Mouse (Mus musculus) cerebellum, adult 9-11 months (tissue): Measurements from ENCODE around the gene Gm10959.
"Not testable (repeated sequence)": the region's sequence is repeated elsewhere in the genome, so short reads cannot be mapped to it uniquely, and the experiment has no call there.

Experiments
- DNase-seq: peaks from one replicate; pipeline ENCODE4 v3.0.0; 2022

The Gm10959 gene

DNA sequence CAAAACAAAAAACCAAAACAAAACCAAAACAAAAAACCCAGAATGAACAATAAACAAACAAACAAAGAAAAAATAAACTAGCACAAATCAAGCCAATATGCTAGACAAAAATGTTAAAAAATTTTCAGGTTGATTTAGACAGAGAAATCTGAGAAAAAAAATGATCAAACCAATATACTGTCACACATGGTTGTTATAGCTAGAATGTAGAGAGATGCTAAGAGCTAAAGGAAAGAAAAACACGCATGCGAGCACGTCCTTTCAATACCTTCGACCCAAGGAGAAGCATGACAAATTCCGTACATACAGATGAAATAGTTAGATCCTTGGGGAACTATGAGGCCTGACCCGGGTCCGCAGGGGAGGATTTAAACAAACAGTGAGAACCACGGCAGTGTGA is at the start of gene Gm10959:
Gene Gm10959, minus strand, starts transcription at position 101 of the 400 bp plus-strand sequence.
- DNase-seq: no peak

DNA sequence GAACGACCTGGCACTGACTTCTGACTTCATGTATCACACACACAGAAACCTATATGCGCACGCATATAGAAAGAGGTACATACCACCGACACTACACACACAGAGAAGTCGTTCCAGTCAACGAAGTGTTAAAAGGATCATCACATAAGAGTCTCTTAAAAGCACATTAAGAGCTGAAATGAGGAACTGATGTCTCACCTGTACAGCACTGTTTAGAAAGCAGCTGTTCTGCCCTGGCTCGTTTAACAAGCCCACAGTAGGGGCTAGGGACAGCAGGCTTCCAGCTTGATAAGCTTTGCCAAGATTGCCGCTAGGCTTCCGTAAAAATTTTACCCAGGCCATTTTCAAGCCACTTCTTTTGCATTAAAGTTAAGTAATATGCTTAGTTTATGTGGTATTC is 49.2 kb upstream of the Gm10959 start:
- DNase-seq: no peak

DNA sequence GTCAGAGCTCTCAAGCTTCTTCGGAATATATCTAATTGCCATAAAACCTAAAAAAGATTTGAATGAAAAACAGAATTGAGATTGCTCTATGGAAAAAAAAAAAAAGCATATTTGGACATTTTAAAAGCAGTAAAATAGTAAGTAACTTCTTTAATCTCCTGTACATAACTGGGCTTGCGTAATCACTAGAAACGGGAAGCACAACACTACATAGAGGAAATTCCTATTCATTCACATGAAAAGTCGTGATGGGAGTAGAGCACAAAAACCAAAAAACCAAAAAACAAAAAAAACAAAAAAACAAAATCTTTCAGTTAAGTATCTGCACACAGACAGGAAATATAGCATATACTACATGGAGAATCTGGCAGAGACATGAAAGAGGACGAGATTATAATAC is 45.1 kb upstream of the Gm10959 start:
- no peak for DNase-seq

DNA sequence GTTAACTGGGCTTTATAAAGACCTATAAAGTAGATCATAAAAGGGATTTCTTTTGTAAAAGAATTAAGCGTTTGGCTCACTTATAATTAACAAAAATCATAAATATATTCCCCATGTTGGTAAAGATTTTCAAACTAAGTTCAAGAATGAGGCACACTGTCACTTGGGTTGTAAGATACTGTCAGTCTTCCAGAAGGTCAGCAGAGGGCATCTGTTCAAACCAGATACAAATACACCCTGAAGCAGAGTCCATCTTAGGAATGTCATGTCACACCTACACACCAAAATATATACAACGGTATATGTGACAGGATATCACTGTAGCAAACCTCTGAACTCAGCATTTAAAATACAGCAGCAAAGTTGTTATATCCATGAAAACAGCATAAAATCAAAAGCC is 31.0 kb upstream of the Gm10959 start:
- no peak for DNase-seq

DNA sequence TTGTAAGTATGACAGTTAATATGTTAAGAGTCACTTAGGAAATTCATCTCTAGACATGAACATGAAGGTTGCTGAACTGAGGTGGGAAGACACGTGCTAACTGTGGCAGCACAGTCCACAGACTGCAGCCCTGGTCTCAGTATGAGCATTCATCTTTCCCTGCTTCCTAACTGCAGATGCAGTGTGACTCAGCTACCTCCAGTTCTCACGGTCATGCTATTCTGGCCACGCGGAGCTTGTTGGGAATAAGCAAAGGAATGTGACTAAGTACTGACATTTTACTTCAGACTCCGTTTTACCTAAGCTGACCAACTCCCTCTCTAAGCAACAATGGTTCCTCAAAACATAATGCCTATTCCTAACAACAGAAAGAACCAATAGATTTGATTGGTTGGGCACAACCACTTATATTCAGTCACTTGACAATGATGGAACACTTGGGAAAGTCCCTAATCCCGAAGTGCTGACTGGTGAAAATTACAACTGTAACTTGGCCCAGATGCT is 24.3 kb upstream of the Gm10959 start:
- no peak for DNase-seq

DNA sequence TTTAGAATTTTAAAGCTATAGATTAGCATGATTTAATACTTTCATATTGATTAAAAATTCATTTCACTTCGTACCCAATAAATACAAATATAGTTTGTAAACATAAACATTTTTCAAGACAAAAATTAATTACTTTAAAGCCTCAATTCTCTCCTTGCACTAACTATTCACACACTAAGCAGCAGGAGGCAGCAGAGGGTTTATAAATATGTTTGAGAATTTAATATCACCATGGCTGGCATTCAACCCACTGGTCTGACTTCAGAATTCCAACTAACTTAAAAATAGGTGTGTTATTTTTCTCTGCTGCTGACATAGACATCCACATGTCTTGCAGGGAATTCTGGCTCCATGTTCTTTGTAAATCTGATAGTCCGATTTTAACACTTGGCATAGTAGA is 20.1 kb upstream of the Gm10959 start:
- DNase-seq: no peak

DNA sequence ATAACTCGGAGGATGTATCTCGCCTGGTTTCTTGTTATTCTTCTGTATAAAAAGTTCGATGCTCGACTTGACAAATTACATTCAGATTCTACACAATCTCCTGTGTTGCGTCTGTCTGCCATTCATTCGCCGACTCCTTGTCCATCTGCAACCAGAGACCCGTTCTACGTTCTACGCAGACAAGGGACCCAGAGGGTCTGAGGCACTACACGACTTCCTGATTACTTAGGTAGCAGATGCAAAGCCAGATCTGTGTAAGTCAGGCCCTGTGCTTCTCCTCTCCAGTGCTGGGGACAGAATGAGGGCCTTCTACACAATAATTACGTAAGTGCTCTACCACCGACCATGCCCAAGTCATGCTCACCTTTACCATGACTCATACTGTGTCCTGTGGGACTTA is 18.0 kb upstream of the Gm10959 start:
- DNase-seq: not testable (repeated sequence)

DNA sequence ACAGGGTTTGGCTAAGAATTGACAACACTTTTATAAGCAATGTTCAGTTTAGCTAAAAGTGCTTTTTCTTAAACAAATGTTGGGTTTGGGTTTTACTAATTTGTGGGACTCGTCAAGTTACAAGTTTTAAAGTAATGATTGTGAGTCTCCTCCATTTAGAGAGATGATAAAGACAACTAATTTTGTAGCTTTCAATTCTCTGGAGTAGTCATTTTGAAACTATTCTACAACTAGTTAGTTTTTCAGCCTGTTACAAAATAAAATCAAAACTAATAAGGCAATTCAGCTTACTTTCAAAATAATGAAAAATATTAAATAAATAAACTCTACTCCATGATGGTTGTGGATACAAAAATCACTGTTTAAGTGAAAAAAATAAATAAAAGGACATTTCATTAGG is 13.3 kb upstream of the Gm10959 start:
- DNase-seq: no peak

DNA sequence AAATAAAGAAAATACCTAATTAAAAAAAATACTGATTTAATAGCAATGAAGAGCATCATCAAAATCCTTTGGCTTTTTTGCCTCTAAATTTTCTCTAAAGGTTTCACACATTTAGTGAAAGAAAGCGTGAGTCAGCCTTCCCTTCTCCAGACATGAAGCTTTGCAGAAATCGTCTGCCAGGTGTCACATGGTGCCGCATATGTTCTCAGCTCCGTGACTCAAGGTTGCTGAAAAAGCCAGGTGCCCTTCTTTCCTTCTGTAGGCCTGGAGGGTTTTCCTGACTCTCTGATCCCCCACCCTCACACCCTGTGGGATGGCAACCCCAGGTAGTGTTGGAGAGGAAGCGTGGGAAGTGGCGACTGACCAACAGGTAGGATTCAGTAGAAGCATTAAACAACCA is 10.6 kb upstream of the Gm10959 start:
- no peak for DNase-seq

DNA sequence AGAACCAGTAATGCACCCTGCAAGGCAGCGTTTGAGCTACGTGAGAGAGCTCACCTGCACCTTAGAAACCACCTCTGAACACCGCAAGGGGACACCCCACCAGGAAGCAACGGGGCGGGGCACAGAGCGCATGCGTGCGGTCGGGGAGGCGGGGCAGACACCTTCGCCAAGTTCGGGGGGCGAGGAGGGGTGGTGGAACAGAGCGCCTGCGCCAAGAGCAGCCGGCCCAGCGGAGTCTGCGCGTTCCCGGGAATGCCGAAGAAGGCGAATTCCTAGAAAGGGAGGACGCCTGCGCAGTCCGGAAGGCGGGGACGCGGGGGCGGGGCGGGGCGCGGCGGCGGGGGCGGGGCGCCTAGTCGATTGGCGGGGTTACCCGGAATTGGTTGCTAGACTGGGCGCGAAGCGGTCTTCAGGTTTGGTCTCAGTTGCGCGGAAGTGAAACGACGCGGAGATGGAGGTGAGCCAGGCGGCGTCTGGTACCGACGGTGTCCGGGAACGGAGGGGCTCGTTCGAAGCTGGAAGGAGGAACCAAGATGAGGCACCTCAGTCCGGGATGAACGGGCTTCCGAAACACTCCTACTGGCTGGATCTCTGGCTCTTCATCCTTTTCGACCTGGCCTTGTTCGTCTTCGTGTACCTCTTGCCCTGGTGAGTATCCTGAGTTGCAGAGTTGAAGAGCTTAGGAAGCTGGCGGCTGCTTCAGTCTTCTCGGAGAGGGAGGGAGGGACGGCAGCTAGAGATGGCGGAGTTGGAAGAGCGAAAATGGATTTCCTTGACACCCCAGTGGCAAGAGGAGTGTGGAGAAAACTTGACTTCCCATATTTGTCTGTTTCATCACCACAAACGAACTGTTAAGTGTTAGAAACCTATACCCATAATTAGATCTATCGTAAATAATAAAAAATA is 5.1 kb upstream of the Gm10959 start, which contains the start of gene 1810037I17Rik:
Gene 1810037I17Rik, plus strand, starts transcription at position 195 of the 906 bp plus-strand sequence.
- peak; percentile 97 for DNase-seq

DNA sequence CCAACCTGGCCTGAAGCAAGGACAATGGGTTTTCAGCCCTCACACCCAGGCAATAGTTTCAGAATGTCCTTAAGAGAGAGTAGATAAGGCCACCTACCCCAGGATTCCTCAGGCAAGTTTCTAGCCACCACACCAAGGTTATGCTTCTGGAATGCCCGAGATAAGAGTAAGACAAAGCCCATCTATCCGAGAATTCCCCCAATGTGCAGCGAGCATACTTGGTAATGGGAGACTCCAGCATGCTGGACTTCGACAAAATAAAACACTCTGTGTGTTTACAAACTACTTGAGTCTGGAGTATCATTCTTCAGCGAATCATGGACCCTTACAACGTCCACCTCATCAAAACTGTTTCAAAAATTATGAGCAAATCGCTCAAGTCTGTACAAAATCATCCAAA is 4.0 kb upstream of the Gm10959 start:
- DNase-seq: peak; percentile 15

DNA sequence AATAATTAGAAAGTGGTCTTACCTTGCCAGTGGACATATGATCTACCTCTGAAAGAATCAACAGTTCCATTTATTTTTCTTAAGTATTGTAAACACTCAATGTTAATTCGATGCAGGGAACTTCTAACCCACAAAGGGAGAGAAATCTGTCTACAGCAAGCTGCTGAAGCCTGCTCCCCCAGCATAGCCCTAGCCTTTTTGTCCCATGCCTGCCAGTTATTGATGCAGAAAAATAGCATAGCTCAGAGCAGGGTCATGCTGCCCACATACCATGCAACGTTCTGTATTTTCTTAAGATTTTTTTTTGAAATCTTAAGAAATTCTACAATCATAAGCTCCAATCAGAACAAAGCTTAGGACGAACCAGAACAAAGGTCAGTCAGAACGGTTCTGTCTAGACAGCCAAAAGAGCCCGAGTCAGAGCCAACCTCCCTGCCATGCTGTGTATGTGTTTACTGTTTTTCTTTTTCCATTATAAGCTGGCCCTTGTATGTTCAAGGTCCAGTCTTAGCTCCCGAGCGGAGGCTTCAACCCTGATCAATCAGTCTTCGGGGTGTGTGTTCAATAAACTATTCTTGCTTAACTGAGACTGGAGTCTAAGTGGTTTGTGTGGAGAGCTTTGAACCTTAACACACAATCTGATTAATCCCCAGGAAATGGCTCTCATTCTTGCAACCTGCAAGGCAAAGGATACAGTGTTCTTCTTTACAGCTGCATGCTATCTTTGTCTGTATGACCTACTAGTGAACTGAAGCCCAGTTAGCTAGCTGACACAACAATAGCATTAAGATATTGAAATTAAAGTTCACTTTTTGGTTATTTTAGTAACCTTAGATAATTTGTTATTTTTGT is 2.7 kb upstream of the Gm10959 start:
- no peak for DNase-seq

DNA sequence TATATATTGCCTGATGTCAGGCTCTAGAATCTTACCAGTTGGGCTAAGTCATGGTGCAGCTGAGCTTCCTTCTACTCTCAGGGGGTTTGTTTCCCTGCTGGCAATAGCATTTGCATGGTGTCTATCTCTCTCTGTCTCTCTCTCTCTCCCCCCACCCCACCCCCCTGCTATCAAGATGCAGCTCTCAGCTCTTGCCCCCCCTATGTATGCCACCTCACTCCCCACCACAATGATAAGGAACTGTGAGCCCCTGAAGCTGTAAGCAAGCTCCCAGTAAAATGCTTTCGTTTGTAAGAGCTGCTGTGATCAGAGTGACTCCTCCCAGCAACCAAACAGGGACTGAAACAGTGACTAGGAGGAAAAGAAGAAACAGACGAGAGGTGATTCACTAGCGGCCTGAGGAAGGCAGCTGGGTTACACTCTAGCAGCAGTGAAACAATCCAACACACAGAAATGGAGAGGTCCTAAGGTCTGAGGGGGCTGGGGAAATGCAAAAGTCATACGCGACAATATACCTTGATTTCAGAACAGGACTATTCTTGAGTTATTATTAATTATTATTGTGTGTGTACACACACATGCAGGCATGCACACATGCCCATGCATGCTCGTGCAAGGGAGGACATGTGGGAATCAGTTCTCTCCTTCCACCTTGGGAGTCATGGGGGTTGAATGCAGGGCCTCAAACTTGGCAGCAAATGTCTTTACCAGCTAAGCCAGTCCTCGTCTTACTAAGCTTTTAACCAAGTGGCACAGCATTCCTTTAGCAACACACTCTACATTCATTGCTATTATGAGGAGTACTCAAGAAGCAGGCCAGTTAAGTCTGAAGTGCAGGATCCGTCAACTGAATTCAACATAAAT is 1.6 kb upstream of the Gm10959 start:
- no peak for DNase-seq

DNA sequence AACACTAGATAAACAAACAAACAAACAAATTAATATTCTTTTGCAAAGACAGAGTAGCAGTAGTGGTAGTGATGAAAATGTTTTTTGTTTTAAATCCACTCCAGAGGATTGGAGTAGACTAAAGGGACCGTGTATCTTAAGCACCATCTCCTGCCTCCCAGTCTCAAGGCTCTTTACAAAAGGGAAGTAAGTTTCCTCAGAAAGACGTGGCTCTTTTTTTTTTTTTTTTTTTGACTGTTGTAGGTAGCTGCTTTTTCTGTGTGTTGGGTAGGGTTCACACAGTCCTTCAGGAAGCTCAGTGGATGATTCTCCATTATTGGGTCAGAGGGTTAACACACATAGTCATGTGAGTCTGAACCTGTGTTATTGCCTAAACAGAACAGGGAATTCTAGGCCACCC is 488 bp downstream of the Gm10959 start:
- no peak for DNase-seq

DNA sequence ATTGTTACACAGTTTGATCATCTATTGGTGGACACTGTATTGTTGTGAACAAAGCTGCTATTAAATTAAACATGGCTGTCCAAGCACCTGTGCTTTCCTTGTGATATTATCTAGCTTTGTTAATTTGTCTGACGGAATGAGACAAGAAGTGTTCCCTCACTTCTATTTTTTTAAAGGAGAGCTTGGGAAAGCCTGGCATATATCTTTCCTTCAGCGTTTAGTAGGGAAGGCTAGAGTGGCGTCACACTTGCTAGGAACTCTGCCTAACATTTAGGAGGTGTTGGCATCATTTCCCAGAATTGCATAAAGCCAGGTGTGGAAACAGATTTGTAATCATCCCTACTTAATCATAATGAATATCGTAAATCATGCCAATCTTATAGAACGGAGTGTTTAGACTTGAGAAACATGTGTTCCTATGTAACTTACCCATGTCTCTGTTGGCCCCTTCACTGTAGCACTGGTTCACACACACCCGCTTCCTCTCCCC is 2.9 kb downstream of the Gm10959 start:
- DNase-seq: no peak

DNA sequence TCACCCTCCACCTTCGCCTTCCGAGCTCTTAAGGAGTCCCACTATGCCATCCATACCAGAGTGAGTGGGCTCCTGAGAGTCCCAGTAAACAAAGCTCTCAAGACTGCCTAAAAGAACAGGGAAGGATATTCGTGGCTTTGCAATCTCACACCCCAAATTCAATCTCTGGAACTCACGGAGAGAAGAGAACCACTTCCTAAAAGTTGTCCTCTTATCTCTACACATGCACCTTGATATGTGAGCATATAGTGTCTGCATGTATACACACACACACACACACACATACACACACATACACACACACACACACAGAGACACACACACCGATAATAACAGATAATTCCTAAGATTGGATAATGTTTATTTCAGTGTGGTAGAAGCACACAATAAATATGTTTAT is 3.7 kb downstream of the Gm10959 start:
- DNase-seq: no peak

DNA sequence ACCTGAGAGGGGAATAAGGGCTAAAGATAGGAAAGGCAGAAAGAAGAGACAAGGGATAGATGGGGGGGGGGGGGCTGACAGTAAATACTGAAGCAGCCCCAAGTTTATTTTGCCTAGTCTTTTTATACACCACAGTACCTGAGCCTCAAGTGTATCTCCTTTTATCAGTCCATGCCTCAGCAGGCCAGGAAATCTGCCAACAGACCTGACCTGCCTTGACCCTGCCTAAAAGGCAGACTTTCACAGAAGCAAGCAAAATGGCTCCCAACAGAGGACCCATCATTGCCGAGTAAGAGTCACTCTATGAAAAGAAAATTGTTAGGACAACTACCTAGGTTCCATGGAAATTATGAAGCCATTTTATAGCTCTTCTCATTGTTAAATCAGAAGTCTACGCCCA is 11.3 kb downstream of the Gm10959 start:
- no peak for DNase-seq

DNA sequence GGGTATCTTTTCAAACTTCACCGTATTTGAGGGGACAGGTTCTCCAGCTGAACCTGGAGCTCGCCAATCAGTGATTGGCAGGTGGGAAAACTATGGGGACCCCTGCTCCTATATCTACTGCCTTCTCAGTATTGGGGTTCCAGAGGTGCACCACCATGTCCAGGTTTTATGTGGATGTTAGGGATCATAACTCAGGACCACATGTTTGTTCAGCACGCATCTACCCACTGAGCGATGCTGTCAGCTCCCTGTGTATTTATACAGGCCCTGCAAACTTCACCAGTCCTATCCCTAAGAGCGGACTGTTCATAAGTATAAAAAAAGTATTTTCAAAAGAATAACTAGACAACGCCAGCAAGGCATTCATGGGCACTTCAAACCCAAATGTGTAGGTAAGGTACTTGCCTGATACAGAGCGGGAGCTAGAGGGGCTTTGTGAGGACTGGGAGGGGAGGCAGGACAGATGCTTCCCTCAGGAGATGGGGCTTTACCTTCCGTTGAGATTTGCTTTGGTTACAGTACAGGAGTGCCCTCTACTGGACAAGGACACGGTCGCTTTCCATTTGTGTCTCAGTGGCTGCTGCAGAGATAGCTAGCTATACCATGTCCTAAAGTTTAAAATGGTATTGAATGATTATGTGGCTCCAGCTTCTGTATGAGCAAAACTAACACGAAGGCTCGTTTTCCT is 15.3 kb downstream of the Gm10959 start:
- no peak for DNase-seq

DNA sequence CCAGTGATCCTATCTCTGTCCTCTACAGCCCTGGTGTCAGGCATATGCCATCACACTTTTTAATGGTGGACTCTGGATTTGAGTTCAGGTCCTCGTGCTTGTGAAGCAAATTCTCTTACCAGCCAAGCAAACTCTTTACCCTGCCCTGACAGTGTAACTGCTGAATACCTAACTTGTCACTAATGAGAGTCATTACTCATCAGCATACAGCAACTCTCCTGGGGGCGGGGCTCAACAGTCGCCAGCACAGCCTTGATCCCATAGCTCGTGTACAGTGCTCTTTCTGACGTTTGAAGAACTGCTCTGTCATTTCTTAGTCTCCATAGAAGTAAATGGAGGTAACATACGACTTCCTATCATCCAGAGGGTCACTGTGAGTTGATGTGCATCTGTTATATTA is 20.9 kb downstream of the Gm10959 start:
- no peak for DNase-seq

DNA sequence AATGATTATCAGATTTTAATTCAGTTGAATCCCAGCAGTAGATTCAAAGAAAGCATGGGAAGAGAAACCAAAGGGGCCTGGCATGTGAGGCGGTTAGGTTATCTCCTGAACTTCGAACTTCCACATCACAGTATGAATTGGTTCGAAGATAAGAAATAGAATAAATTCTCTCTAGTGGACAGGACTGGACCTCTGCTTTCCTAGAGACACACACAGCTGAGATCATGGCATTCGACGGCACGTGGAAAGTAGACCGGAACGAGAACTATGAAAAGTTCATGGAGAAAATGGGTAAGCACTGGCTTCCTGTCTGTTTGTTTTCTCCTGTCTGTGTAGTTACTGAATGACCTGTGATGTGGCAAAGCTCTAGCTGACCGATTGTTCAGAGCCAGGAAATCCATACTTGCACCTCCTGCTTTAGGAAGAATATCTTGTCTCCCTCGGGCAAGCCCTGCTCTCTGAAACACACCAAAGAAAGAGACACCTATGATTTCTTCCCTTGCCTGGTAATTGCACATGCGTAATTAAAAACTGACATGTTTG is 23.9 kb downstream of the Gm10959 start:
- no peak for DNase-seq

DNA sequence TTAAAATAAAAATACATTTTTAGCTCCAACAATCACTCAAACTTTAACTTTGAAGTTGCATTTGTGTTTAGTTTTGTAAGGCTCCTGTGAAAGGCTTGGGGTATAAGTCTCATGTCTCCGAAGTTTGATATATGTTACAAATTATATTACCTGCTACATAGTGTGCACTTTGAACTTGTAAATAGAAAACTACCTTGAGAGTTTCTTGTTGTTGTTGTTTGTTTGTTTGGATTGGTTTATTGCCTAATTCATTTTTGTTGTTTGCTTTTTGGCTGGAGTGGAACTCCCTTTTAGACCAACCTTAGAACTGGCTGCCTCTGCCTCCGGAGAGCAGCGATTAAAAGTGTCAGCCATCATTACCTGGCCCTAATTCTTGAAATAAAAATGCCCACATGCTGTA is 24.4 kb downstream of the Gm10959 start, which contains the start of gene Fabp2:
Gene Fabp2, plus strand, starts transcription at position 301 of the 400 bp plus-strand sequence.
- DNase-seq: no peak
